Mouse (Mus musculus): Measurements from ENCODE around the gene Il12b. TPM values are rescaled to one million over a fixed set of nuclear protein-coding genes. Genes with fewer than 3 reads are reported as not detected.

Gene Il12b
- polyA plus RNA-seq, 1 experiment from 2014 or later, result 0.21 TPM

- Histone ChIP-seq H3K9ac (ENCODE audit: low read depth, low read length) (no peak overlapping the region), H3K4me1 (ENCODE audit: control insufficient read depth, insufficient read depth, low read length) (peaks cover 8% of the 10 kb centered on the region; the same call in 1 of the 2 replicates), H3K27me3 (replicated peaks; ENCODE audit: control insufficient read depth, insufficient read depth, low read length) (no peaks in the 10 kb centered on the region), H3K4me2 (ENCODE audit: low read depth, low read length) (no peak overlapping the region), H3K9me3 (ENCODE audit: control insufficient read depth, low read length) (no peaks in the 10 kb centered on the region), H3K36me3 (ENCODE audit: control insufficient read depth, insufficient read depth, low read length) (no peaks in the 10 kb centered on the region), H3K4me3 (ENCODE audit: low read depth, low read length) (no peak overlapping the region), H3K27ac (replicated peaks; ENCODE audit: low read depth, low read length) (no peak overlapping the region)
- WGBS, result 74% methylated on average over 2 of the region's 2 CpGs
- ATAC-seq (ENCODE audit: low read depth) (no peak), DNase-seq (ENCODE audit: low spot score) (no peak)
These were observed 12.8 kb upstream of the Il12b start for GRCm38 (mm10) chr11:44387031-44387430.

GRCm38 (mm10) chr11:44389993-44390701 is 9.7 kb upstream of the Il12b start:
- no peaks in the 10 kb centered on the region for H3K9me3 ChIP-seq (ENCODE audit: control insufficient read depth, low read length)
- H3K36me3 ChIP-seq (ENCODE audit: control insufficient read depth, insufficient read depth, low read length), result no peaks in the 10 kb centered on the region
- no peak overlapping the region for H3K9ac ChIP-seq (ENCODE audit: low read depth, low read length)
- ATAC-seq (ENCODE audit: low read depth) (no peak), DNase-seq (ENCODE audit: low spot score) (peak; percentile 16)
- no peak overlapping the region for H3K4me2 ChIP-seq (ENCODE audit: low read depth, low read length)
- no peak overlapping the region for H3K4me3 ChIP-seq (ENCODE audit: low read depth, low read length)
- H3K27me3 ChIP-seq (replicated peaks; ENCODE audit: control insufficient read depth, insufficient read depth, low read length), result no peaks in the 10 kb centered on the region
- no peak overlapping the region for H3K27ac ChIP-seq (replicated peaks; ENCODE audit: low read depth, low read length)
- 18% methylated on average over 6 of the region's 6 CpGs for WGBS
- H3K4me1 ChIP-seq (ENCODE audit: control insufficient read depth, insufficient read depth, low read length), result peaks cover 8% of the 10 kb centered on the region; the same call in 1 of the 2 replicates

DNA sequence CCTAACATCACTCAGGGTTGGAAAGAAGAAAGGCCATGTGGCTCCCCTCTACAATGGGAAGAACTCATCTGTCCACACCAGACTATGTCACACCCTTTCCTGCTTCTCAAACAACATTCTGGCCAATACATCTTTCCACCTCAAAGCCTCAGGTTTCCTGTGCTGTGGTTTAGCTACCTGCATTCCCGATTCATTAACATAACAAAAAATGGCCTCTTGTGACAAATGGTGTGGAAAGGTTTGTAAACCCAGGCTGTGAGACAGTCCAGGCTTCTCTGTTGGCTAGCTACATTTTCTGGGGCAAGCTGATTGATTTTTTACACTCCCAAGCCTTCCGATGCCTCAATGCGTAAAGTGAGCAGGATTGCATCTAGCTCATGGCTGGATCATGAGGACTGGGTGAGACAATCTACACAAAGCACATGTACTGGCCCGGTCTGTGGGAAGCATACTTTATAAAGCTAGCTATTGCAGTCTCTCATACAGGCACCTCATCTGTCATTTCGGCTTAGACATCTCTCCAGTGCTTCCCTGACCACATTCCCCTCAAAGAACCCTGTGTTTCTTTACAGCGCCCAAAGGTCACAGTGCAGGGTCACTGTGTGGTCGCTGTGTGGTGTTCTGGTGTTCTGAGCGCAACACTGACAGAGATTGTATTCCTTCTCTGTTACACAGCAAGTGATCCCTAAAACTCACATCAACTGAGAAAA is 6.6 kb upstream of the Il12b start:
- Histone ChIP-seq H3K9me3 (ENCODE audit: control insufficient read depth, low read length) (no peaks in the 10 kb centered on the region), H3K4me3 (ENCODE audit: low read depth, low read length) (no peak overlapping the region), H3K27ac (replicated peaks; ENCODE audit: low read depth, low read length) (no peak overlapping the region), H3K9ac (ENCODE audit: low read depth, low read length) (no peak overlapping the region), H3K4me2 (ENCODE audit: low read depth, low read length) (no peak overlapping the region), H3K4me1 (ENCODE audit: control insufficient read depth, insufficient read depth, low read length) (peaks cover 8% of the 10 kb centered on the region), H3K27me3 (replicated peaks; ENCODE audit: control insufficient read depth, insufficient read depth, low read length) (no peaks in the 10 kb centered on the region), H3K36me3 (ENCODE audit: control insufficient read depth, insufficient read depth, low read length) (no peaks in the 10 kb centered on the region)
- ATAC-seq (ENCODE audit: low read depth) (no peak), DNase-seq (ENCODE audit: low spot score) (no peak)
- 63% methylated on average over 8 of the region's 8 CpGs for WGBS

- 87% methylated on average over 4 of the region's 4 CpGs for WGBS
- Histone ChIP-seq H3K4me3 (ENCODE audit: low read depth, low read length) (no peak overlapping the region), H3K27ac (replicated peaks; ENCODE audit: low read depth, low read length) (no peak overlapping the region), H3K27me3 (replicated peaks; ENCODE audit: control insufficient read depth, insufficient read depth, low read length) (no peaks in the 10 kb centered on the region), H3K9ac (ENCODE audit: low read depth, low read length) (no peak overlapping the region), H3K9me3 (ENCODE audit: control insufficient read depth, low read length) (no peaks in the 10 kb centered on the region), H3K36me3 (ENCODE audit: control insufficient read depth, insufficient read depth, low read length) (no peaks in the 10 kb centered on the region), H3K4me1 (ENCODE audit: control insufficient read depth, insufficient read depth, low read length) (peaks cover under 1% of the 10 kb centered on the region; the same call in 1 of the 2 replicates), H3K4me2 (ENCODE audit: low read depth, low read length) (no peak overlapping the region)
- DNase-seq (ENCODE audit: low spot score) (no peak), ATAC-seq (ENCODE audit: low read depth) (no peak)
These were observed 4.5 kb upstream of the Il12b start for GRCm38 (mm10) chr11:44395401-44395800.

DNA sequence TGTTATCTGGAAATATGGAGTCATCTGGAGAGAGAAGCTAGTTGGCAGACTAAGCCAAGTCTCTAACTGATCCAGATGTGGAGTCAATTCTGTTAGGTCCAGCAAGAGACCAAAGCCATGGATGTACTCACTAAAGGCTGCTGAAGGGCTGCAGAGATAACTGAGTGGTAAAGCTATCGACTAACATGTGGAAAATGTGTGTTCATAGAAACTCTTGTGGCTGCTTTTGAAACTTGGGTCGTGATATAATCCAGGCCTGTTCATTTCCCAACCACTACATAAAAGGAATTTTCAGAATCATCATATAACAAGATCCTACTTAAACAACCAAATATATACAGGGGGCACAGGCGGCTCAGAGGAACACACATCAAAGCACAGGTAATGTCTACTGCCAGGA is 2.3 kb upstream of the Il12b start:
- no peak overlapping the region for H3K4me3 ChIP-seq (ENCODE audit: low read depth, low read length)
- H3K27me3 ChIP-seq (replicated peaks; ENCODE audit: control insufficient read depth, insufficient read depth, low read length), result no peaks in the 10 kb centered on the region
- no peaks in the 10 kb centered on the region; the same call in 1 of the 2 replicates for H3K4me1 ChIP-seq (ENCODE audit: control insufficient read depth, insufficient read depth, low read length)
- H3K27ac ChIP-seq (replicated peaks; ENCODE audit: low read depth, low read length), result no peak overlapping the region
- no peaks in the 10 kb centered on the region for H3K9me3 ChIP-seq (ENCODE audit: control insufficient read depth, low read length)
- no peak for ATAC-seq (ENCODE audit: low read depth)
- no peak overlapping the region for H3K4me2 ChIP-seq (ENCODE audit: low read depth, low read length)
- DNase-seq (ENCODE audit: low spot score), result peak; percentile 33
- no peak overlapping the region for H3K9ac ChIP-seq (ENCODE audit: low read depth, low read length)
- 62% methylated on average over 3 of the region's 3 CpGs for WGBS
- H3K36me3 ChIP-seq (ENCODE audit: control insufficient read depth, insufficient read depth, low read length), result no peaks in the 10 kb centered on the region

- Histone ChIP-seq H3K4me3 (ENCODE audit: low read depth, low read length) (0 out of 2 replicates have a peak overlapping the region, but pooled peaks have one; percentile 39), H3K9me3 (ENCODE audit: control insufficient read depth, low read length) (no peaks in the 10 kb centered on the region), H3K4me1 (ENCODE audit: control insufficient read depth, insufficient read depth, low read length) (no peaks in the 10 kb centered on the region; the same call in 1 of the 2 replicates), H3K9ac (ENCODE audit: low read depth, low read length) (0 out of 2 replicates have a peak overlapping the region, but pooled peaks have one; percentile 57), H3K36me3 (ENCODE audit: control insufficient read depth, insufficient read depth, low read length) (no peaks in the 10 kb centered on the region), H3K27me3 (replicated peaks; ENCODE audit: control insufficient read depth, insufficient read depth, low read length) (no peaks in the 10 kb centered on the region), H3K4me2 (ENCODE audit: low read depth, low read length) (peak overlapping the region; percentile 70; the same call in 1 of the 2 replicates), H3K27ac (replicated peaks; ENCODE audit: low read depth, low read length) (no peak overlapping the region)
- ATAC-seq (ENCODE audit: low read depth) (no peak), DNase-seq (ENCODE audit: low spot score) (no peak)
- WGBS, result 73% methylated on average over 6 of the region's 6 CpGs
These were observed 1.5 kb upstream of the Il12b start for GRCm38 (mm10) chr11:44398356-44398755.

DNA sequence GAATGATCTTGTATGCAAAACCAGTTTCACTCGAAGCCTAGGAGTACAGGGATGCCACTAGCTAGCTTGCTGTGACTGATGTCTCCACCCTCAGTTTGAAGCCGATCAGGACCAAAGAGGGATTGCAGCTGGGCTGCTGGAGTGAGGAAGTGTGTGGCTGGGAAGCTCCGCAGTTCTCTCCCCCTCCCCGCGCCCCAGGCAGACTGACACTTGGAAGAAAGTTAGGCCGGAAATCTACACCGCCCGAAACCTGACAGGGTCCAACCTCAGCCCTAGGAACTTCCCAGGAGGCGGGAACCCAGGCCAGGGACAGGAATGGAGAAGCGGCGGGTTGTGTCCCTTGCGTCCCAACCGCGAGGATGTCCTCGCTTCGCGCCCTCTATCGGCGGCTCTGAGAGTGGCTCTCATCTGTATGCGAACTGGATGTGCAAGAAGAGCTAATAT is 1.1 kb upstream of the Il12b start:
- peak overlapping the region; percentile 57 for H3K9ac ChIP-seq (ENCODE audit: low read depth, low read length)
- WGBS, result 2% methylated on average over 20 of the region's 20 CpGs
- ATAC-seq (ENCODE audit: low read depth), result peak; percentile 81

DNA sequence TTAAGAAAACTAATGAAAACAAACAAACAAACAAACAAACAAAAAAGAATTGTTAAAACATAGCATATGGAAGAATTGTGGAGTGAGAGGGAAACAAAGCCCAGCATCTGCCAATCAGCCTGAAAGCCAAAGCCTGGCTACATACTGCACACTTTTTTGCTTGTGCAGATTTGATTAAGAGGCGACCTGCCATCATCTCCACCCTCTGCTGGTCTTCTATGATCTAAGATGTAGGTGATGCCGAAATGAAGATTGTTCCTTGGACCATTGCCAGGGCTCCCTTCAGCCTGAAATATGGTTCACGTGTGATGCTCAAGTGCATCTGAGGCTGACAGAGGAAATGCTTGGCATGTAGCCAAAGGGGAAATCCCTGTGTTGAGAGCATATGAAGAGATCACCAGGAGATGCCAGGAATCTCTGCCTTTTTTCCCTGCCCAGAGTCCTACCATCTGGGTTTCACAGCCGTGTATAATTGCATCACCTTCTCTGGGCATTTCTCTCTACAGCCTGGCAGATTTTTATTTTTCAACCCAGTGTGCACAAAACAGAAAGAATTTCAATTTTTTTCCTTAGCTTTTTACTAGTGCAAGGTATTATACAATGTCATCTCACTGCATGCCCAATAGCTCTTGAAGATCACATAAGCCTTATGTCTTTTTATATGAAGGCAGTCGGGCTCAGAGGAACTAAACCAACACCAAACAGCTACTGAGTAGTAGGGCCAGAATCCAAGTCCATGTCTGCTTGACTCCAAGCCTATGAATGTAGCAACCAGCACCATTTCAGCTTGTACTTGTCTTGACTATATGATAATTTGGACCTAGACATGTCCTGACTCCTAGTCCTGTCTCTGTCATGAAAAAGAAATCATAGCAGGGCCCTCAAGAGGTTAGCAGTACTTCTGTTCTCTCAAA is 2.0 kb downstream of the Il12b start:
- Histone ChIP-seq H3K27me3 (replicated peaks; ENCODE audit: control insufficient read depth, insufficient read depth, low read length) (no peaks in the 10 kb centered on the region), H3K4me1 (ENCODE audit: control insufficient read depth, insufficient read depth, low read length) (no peaks in the 10 kb centered on the region; the same call in 1 of the 2 replicates), H3K36me3 (ENCODE audit: control insufficient read depth, insufficient read depth, low read length) (no peaks in the 10 kb centered on the region), H3K4me3 (ENCODE audit: low read depth, low read length) (no peak overlapping the region), H3K4me2 (ENCODE audit: low read depth, low read length) (no peak overlapping the region), H3K9me3 (ENCODE audit: control insufficient read depth, low read length) (no peaks in the 10 kb centered on the region), H3K27ac (replicated peaks; ENCODE audit: low read depth, low read length) (no peak overlapping the region), H3K9ac (ENCODE audit: low read depth, low read length) (no peak overlapping the region)
- ATAC-seq (ENCODE audit: low read depth) (0 out of 2 replicates have a peak, but pooled peaks have one; percentile 65), DNase-seq (ENCODE audit: low spot score) (peak; percentile 77)
- 36% methylated on average over 5 of the region's 5 CpGs for WGBS

More for the DNA sequence above, 1.1 kb upstream of the Il12b start:
- no peak overlapping the region for H3K27ac ChIP-seq (replicated peaks; ENCODE audit: low read depth, low read length)
- H3K9me3 ChIP-seq (ENCODE audit: control insufficient read depth, low read length), result no peaks in the 10 kb centered on the region
- no peaks in the 10 kb centered on the region for H3K27me3 ChIP-seq (replicated peaks; ENCODE audit: control insufficient read depth, insufficient read depth, low read length)
- peak overlapping the region; percentile 39 for H3K4me3 ChIP-seq (ENCODE audit: low read depth, low read length)
- no peaks in the 10 kb centered on the region; the same call in 1 of the 2 replicates for H3K4me1 ChIP-seq (ENCODE audit: control insufficient read depth, insufficient read depth, low read length)
- peak overlapping the region; percentile 70 for H3K4me2 ChIP-seq (ENCODE audit: low read depth, low read length)
- peak; percentile 81 for DNase-seq (ENCODE audit: low spot score)
- H3K36me3 ChIP-seq (ENCODE audit: control insufficient read depth, insufficient read depth, low read length), result no peaks in the 10 kb centered on the region
